Mouse (Mus musculus) intestine, embryonic 15.5 days (tissue): ENCODE measurements around the gene Ltbp1. TPM values are rescaled to one million over a fixed set of nuclear protein-coding genes. Genes with fewer than 3 reads are reported as not detected.

Experiments
- ATAC-seq: fragments of 200-750 bp; cut with Nextera tagmentation; 2 replicates; pipeline ENCODE4 v1.8.0; 2017; ENCODE audit warnings: moderate TSS enrichment, moderate library complexity
- H3K27ac ChIP-seq: fragments of 300-500 bp; sonication (generic); 2 replicates; pipeline ENCODE4 v1.5.1; 2015; ENCODE audit warnings: mild to moderate bottlenecking, inconsistent platforms
- H3K27me3 ChIP-seq: fragments of 300-500 bp; sonication (generic); replicated peaks from 2 replicates; pipeline ENCODE4 v1.6.1; 2015; ENCODE audit warnings: inconsistent platforms
- H3K36me3 ChIP-seq: fragments of 300-500 bp; sonication (generic); 2 replicates; pipeline ENCODE4 v1.6.1; 2015; ENCODE audit warnings: inconsistent platforms
- H3K4me1 ChIP-seq: fragments of 300-500 bp; sonication (generic); replicated peaks from 2 replicates; pipeline ENCODE4 v1.6.1; 2015; ENCODE audit warnings: inconsistent platforms
- H3K4me2 ChIP-seq: fragments of 300-500 bp; sonication (generic); replicated peaks from 2 replicates; pipeline ENCODE4 v1.6.1; 2015; ENCODE audit warnings: mild to moderate bottlenecking, inconsistent platforms
- H3K4me3 ChIP-seq: fragments of 300-500 bp; sonication (generic); replicated peaks from 2 replicates; pipeline ENCODE4 v1.5.1; 2015; ENCODE audit warnings: inconsistent platforms
- H3K9ac ChIP-seq: fragments of 300-500 bp; sonication (generic); 2 replicates; pipeline ENCODE4 v1.6.1; 2015; ENCODE audit warnings: inconsistent platforms
- H3K9me3 ChIP-seq: fragments of 300-500 bp; sonication (generic); 2 replicates; pipeline ENCODE4 v1.6.1; 2016; ENCODE audit warnings: inconsistent platforms
- WGBS: fragments of 180-500 bp; shearing (Covaris S2); methylation state at CpG from one replicate; pipeline ENCODE4 v1.1.7; 2015; 5-methylcytosine and 5-hydroxymethylcytosine counted together
- polyA plus RNA-seq: library from polyadenylated mRNA; unstranded; fragments of >200 nt; fragmentation: Nextera tagmentation; extraction: Ambion mirVana; gene quantifications from 2 replicates; pipeline ENCODE4 v1.2.1, GENCODE M21; 2015

Gene Ltbp1
- polyA plus RNA-seq, 1 experiment from 2014 or later, result 18.8 TPM

DNA sequence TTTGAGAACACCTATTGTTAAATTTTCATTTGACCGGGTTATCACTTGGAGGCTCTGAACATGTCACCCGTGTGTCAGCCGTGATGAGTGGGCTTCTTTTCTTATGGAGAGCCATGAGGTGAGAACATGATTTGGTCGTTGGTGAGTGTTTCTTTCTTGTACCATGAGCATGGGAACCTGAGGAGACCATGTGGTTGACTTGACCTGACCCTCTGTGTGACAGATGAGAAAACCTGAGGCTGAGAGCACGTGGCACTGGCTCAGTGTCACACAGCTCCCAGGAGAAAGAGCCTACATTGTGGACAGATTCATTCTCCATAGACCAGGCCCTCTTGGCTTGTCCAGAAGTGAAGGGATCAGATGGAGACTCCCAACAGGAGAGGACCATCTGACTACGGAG is 31.5 kb downstream of the Ltbp1 start:
- Histone ChIP-seq H3K27me3 (no peaks in the 10 kb centered on the region), H3K27ac (no peak overlapping the region), H3K4me3 (no peak overlapping the region), H3K36me3 (no peaks in the 10 kb centered on the region), H3K9ac (no peak overlapping the region), H3K4me1 (no peaks in the 10 kb centered on the region), H3K9me3 (no peaks in the 10 kb centered on the region), H3K4me2 (no peak overlapping the region)
- no peak for ATAC-seq
- 74% methylated on average over 6 of the region's 6 CpGs for WGBS

DNA sequence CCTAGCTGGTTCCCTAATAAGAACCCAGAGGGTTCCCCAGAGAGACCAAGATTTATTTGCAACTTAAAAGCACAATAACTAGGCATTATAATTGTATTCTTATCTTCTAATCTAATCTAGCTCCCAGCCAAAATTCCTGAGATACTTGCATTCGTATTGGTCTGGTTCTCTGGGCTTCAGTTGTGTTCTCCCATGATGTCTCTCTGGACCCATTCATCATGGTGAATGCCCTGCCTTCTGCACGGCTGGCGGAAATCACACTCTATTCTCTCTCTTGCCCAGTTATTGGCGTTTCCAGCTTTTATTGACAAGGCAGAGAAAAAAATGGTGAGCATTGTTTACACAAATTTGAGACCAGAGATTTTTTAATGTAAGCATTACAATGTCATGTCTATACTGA is 33.6 kb downstream of the Ltbp1 start:
- no peaks in the 10 kb centered on the region for H3K27me3 ChIP-seq
- WGBS, result 60% methylated on average over 4 of the region's 4 CpGs
- no peaks in the 10 kb centered on the region for H3K36me3 ChIP-seq
- H3K4me1 ChIP-seq, result no peaks in the 10 kb centered on the region
- H3K4me3 ChIP-seq, result no peak overlapping the region
- H3K9me3 ChIP-seq, result no peaks in the 10 kb centered on the region
- H3K27ac ChIP-seq, result no peak overlapping the region
- H3K4me2 ChIP-seq, result no peak overlapping the region
- ATAC-seq, result no peak
- H3K9ac ChIP-seq, result no peak overlapping the region

DNA sequence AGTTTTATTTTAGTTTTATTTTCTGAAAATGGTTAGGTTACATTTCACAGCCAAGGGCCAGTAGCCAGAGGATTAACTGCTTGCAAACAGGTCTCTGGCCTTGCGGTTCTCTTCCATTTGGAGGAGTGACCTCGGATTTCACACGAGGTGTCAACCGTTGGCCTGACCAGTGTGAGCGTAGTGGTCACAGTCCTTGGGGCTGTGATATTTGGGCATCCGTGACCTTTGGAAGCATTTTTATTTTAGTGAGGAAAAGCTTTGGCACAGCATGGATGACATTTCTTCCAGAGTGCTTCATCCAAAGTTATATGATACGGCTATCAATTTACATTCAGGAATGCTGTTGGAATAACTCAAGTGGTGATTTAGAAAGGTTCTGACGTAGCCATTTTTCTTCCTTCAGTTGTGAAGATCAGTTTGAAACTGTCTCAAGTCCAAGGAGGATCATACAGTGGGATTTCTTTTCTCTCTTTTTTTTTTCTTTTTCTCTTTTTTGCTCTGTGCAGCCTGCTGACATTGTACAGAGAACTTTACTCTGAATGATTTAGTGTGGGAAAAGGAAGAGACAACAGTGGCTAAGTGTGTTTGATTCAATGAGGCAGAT is 44.1 kb downstream of the Ltbp1 start:
- no peaks in the 10 kb centered on the region for H3K9me3 ChIP-seq
- no peaks in the 10 kb centered on the region for H3K36me3 ChIP-seq
- ATAC-seq, result no peak
- 65% methylated on average over 8 of the region's 8 CpGs for WGBS
- H3K4me1 ChIP-seq, result peaks cover 6% of the 10 kb centered on the region; the same call in 1 of the 2 replicates
- H3K9ac ChIP-seq, result no peak overlapping the region
- no peak overlapping the region for H3K27ac ChIP-seq
- H3K27me3 ChIP-seq, result no peaks in the 10 kb centered on the region
- H3K4me2 ChIP-seq, result no peak overlapping the region
- H3K4me3 ChIP-seq, result no peak overlapping the region

DNA sequence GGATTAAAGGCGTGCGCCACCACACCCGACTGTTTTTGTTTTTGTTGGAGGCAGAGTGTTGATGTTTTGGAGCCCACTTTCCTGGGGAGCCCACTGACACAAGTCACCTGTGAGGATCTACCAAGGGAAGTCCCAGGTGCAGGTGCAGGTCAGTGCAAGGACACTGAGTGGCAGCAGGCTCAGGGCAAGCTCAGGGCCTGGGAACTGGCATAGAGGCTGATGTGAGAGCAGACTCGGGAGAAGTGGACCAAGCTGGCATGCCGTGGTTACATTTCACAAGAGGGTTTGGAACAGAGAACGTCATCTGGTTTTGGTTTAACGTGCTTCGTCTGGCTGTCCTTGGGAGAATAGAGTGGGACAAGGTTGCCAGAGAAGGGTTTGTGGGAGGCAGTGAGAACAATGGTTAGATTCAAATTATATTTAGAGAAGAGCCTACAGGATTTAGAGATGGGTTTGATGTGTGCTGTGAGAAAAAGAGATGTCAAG is 46.1 kb downstream of the Ltbp1 start:
- Histone ChIP-seq H3K9ac (no peak overlapping the region), H3K27me3 (no peaks in the 10 kb centered on the region), H3K9me3 (no peaks in the 10 kb centered on the region), H3K4me3 (no peak overlapping the region), H3K36me3 (no peaks in the 10 kb centered on the region), H3K27ac (no peak overlapping the region), H3K4me2 (no peak overlapping the region), H3K4me1 (peaks cover 6% of the 10 kb centered on the region; the same call in 1 of the 2 replicates)
- ATAC-seq, result no peak
- 85% methylated on average over 8 of the region's 8 CpGs for WGBS

DNA sequence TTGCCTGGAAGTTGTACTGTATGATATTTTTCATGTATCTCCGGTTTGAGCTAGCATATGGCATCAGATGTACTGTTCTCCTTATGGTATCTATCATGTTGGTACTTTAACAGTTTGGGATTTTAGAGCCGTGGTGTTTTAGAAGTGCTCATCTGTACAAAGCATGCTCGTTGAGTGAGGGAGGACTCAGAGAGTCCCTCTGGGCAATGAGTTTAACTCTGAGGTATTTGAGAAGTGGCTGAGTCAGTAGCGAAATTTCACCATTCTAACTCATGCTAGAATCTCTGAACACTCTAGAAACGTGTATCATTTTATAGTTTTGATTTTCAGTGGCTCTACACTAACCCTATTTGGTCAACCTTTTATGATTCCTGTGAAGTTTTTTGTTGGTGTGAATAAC is 49.9 kb downstream of the Ltbp1 start:
- Histone ChIP-seq H3K4me2 (no peak overlapping the region), H3K36me3 (no peaks in the 10 kb centered on the region), H3K27ac (no peak overlapping the region), H3K4me3 (no peak overlapping the region), H3K9me3 (no peaks in the 10 kb centered on the region), H3K4me1 (no peaks in the 10 kb centered on the region), H3K9ac (no peak overlapping the region), H3K27me3 (no peaks in the 10 kb centered on the region)
- ATAC-seq, result no peak
- WGBS, result 67% methylated on average over 5 of the region's 5 CpGs

DNA sequence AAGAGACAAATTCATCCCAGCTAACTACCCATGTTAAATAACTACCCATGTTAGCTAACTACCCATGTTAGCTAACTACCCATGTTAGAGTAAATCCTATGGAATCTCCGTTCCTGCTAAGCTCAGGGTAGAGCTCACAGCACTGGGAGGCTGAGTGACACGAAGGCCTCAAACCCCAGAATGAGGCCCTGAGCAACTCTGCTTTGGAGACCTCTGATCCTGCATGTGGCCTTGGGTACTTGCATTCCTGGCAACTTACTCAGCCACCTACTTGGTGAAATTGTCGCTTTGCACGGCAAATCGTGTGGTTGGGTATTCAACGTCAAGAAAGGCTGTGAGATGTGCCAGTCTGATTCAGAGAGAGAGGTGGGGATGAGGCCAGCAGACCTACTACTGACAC is 50.6 kb downstream of the Ltbp1 start:
- Histone ChIP-seq H3K4me3 (no peak overlapping the region), H3K27ac (no peak overlapping the region), H3K27me3 (no peaks in the 10 kb centered on the region), H3K36me3 (no peaks in the 10 kb centered on the region), H3K9me3 (no peaks in the 10 kb centered on the region), H3K4me1 (no peaks in the 10 kb centered on the region), H3K4me2 (no peak overlapping the region), H3K9ac (no peak overlapping the region)
- no peak for ATAC-seq
- 93% methylated on average over 6 of the region's 6 CpGs for WGBS

DNA sequence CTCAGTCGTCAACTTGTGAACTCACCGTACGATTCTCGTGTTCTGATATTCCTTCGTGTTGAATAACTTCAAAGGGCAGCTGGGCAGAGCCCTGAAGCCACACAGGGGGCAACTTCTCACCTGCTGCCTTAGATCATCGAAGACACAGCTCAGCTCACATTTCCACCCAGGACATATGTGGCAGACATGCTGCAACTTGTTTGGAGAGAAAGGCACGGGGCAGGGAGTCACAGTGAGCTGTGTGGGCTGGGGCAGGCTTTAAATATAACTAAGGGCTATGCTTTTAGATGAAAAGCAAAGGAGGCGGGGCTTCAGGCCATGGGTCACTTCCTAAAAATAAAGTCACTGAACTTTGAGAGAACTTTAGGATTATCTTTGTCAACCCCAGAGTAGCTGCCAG is 51.3 kb downstream of the Ltbp1 start:
- Histone ChIP-seq H3K36me3 (no peaks in the 10 kb centered on the region), H3K9ac (no peak overlapping the region), H3K27me3 (no peaks in the 10 kb centered on the region), H3K9me3 (no peaks in the 10 kb centered on the region), H3K4me3 (no peak overlapping the region), H3K4me2 (no peak overlapping the region), H3K27ac (no peak overlapping the region), H3K4me1 (no peaks in the 10 kb centered on the region)
- 65% methylated on average over 8 of the region's 8 CpGs for WGBS
- no peak for ATAC-seq

DNA sequence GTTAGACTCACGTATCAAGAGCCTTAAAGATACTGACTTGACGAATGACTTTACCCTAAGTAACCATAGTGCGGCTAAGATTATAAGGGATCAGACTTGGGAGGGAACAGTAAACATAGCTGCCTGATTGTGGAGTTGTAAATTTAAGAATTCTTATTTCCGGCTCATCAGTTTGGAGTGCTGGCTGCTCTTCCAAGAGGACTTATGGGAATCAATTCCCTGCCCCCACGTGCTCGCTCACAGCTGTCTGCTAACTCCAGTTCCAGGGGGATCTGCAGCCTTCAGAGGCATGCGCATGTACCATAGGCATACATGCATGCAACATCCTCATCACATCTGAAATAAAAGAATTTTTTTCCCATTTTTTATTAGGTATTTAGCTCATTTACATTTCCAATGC is 61.0 kb downstream of the Ltbp1 start:
- no peaks in the 10 kb centered on the region for H3K9me3 ChIP-seq
- whole genome bisulfite sequencing, result 41% methylated on average over 7 of the region's 7 CpGs
- H3K4me3 ChIP-seq, result no peak overlapping the region
- no peaks in the 10 kb centered on the region for H3K27me3 ChIP-seq
- peaks cover 3% of the 10 kb centered on the region; the same call in 1 of the 2 replicates for H3K36me3 ChIP-seq
- H3K9ac ChIP-seq, result no peak overlapping the region
- H3K4me2 ChIP-seq, result no peak overlapping the region
- H3K27ac ChIP-seq, result no peak overlapping the region
- ATAC-seq, result peak; percentile 47; the same call in 1 of the 2 replicates
- peaks cover 6% of the 10 kb centered on the region; the same call in 1 of the 2 replicates for H3K4me1 ChIP-seq

DNA sequence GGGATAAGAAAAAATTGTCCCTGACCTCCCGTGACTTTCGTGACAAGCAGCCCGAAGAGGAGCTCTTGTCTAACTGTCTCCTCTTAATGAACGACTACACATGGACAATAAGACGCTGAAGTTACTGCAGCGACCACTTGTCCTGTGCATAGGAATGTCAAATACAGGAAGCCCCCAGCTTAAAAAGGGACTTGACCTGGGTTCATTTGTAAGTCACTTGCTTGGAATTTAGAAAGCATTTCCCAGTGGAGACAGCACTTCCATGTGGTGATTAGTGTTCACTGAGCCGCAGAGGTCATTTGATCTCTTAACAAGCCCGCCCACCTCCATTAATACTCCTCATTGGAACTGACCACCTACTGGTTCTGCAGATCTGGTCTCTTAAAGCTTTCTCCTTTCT is 61.9 kb downstream of the Ltbp1 start:
- no peak overlapping the region for H3K4me3 ChIP-seq
- no peak for ATAC-seq
- peaks cover 8% of the 10 kb centered on the region; the same call in 1 of the 2 replicates for H3K4me1 ChIP-seq
- H3K4me2 ChIP-seq, result no peak overlapping the region
- H3K27me3 ChIP-seq, result no peaks in the 10 kb centered on the region
- H3K27ac ChIP-seq, result no peak overlapping the region
- 46% methylated on average over 8 of the region's 8 CpGs for WGBS
- no peaks in the 10 kb centered on the region for H3K9me3 ChIP-seq
- H3K36me3 ChIP-seq, result peaks cover 3% of the 10 kb centered on the region; the same call in 1 of the 2 replicates
- H3K9ac ChIP-seq, result no peak overlapping the region

DNA sequence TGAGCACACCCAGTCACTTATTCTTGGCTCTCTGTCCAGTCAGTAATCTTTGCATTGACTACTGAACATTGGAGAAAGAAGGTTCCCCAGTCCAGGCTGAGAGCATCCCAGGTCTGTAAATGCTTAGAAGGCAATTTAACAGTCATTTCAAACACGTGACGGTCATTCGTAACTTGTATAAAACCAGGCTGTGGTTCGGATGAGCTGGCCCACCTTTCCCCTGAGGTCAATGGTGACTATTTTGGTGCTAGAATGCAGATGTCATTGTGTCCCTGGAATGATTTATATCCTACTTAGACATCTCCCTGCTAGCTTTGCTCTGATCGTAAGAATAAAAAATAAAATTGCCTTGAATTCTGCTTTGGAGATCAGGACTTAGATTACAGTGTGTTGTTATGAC is 63.9 kb downstream of the Ltbp1 start:
- Histone ChIP-seq H3K9me3 (no peaks in the 10 kb centered on the region), H3K9ac (no peak overlapping the region), H3K4me1 (peaks cover 14% of the 10 kb centered on the region; the same call in 1 of the 2 replicates), H3K4me3 (no peak overlapping the region), H3K27ac (no peak overlapping the region), H3K27me3 (no peaks in the 10 kb centered on the region), H3K36me3 (peaks cover 3% of the 10 kb centered on the region; the same call in 1 of the 2 replicates), H3K4me2 (no peak overlapping the region)
- ATAC-seq, result no peak
- 76% methylated on average over 5 of the region's 5 CpGs for WGBS

DNA sequence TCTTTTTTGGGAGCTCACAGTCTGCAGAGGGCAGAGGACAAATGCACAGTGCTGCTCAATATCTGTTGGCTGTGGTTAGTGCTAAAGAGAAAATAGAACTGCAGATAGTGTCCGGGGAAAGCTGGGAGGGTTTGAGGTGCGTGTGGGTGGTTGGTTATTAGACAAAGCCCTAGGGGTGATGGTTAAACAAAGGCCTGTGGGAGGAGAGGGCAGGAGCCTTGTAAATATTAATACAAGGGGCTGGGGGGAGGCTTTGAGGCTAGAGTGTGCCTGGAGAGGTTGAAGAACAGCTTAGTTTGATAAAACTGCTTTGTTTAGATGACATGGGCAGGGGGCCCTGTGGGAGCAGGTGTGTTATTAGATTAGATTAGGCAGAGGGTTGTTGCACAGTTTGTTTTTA is 65.8 kb downstream of the Ltbp1 start:
- Histone ChIP-seq H3K4me3 (no peak overlapping the region), H3K4me2 (no peak overlapping the region), H3K27me3 (no peaks in the 10 kb centered on the region), H3K9me3 (no peaks in the 10 kb centered on the region; the same call in 1 of the 2 replicates), H3K36me3 (peaks cover 3% of the 10 kb centered on the region; the same call in 1 of the 2 replicates), H3K4me1 (0 out of 2 replicates have a peak, but pooled peaks cover 16% of the 10 kb centered on the region), H3K9ac (no peak overlapping the region), H3K27ac (no peak overlapping the region)
- WGBS, result 23% methylated on average over 2 of the region's 2 CpGs
- ATAC-seq, result no peak

DNA sequence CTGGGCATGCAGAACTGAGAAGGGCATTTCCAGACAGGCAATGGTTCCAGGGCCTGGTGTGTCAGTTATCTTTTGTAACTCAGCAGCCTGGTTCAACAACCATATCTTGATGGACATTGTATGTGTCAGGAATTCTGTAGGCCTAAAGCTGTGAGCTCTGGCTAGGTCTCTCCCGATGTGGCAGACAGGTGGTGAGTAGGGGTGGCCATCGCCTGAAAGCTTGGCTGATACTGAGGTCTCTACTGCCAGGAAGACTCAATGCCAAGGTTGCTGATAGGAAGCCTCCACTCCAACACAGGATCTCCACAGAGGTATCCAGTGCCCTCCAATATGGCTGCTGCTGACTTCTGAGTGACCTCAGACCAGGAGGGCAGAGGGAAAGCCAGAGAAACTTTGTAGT is 66.4 kb downstream of the Ltbp1 start:
- H3K36me3 ChIP-seq, result peaks cover 3% of the 10 kb centered on the region; the same call in 1 of the 2 replicates
- H3K27me3 ChIP-seq, result no peaks in the 10 kb centered on the region
- no peak for ATAC-seq
- H3K9me3 ChIP-seq, result no peaks in the 10 kb centered on the region; the same call in 1 of the 2 replicates
- H3K27ac ChIP-seq, result no peak overlapping the region
- H3K4me1 ChIP-seq, result 0 out of 2 replicates have a peak, but pooled peaks cover 16% of the 10 kb centered on the region
- H3K4me3 ChIP-seq, result no peak overlapping the region
- H3K9ac ChIP-seq, result no peak overlapping the region
- H3K4me2 ChIP-seq, result no peak overlapping the region
- 83% methylated on average over 2 of the region's 2 CpGs for WGBS

DNA sequence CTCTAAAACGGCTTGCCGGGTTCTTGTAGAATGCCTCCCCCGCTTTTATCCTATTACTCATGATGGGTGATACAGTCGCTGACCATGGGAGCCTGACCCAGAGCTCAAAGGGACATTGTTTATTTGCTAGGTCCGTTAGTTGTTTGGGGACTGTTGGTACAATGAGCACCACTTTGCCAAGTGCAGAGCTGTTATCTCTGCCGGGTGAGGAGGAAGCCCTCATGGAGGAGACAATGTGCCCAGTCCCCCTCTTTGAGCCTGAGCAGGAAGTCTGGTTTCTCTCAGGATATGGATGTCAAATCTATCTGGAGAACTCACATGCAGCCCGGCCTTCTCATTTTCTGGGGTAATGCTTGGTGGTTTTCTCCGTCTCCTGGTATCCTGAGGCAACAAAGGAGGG is 68.5 kb downstream of the Ltbp1 start:
- no peaks in the 10 kb centered on the region for H3K36me3 ChIP-seq
- ATAC-seq, result peak; percentile 36; the same call in 1 of the 2 replicates
- no peaks in the 10 kb centered on the region; the same call in 1 of the 2 replicates for H3K9me3 ChIP-seq
- WGBS, result 28% methylated on average over 8 of the region's 8 CpGs
- no peak overlapping the region for H3K27ac ChIP-seq
- no peak overlapping the region for H3K9ac ChIP-seq
- no peak overlapping the region for H3K4me3 ChIP-seq
- 0 out of 2 replicates have a peak, but pooled peaks cover 16% of the 10 kb centered on the region for H3K4me1 ChIP-seq
- no peak overlapping the region; the same call in 1 of the 2 replicates for H3K4me2 ChIP-seq
- H3K27me3 ChIP-seq, result no peaks in the 10 kb centered on the region
